Mouse (Mus musculus) gonadal fat pad, adult 2 months (tissue): Measurements from ENCODE around the gene Atg9b. TPM values are rescaled to one million over a fixed set of nuclear protein-coding genes. Genes with fewer than 3 reads are reported as not detected.

ENCODE experiments used
- DNase-seq: peaks from one replicate; pipeline ENCODE4 v3.0.0-alpha.2; 2012; ENCODE audit warnings: low read depth
- polyA plus RNA-seq: library from polyadenylated mRNA; depleted of rRNA; stranded (reverse); fragments of >200 nt; gene quantifications from 2 replicates; pipeline ENCODE4 v1.2.3, GENCODE M21; 2012; rRNA removed

Atg9b gene
- 1.1 and 1.2 TPM in 2 replicates for polyA plus RNA-seq

GRCm38 (mm10) chr5:24391864-24392263 lies at the start of gene Atg9b:
Gene Atg9b, minus strand, starts transcription at chr5:24392143.
- DNase-seq = no peak

- DNase-seq = no peak
Measured at GRCm38 (mm10) chr5:24441187-24441586, 49.2 kb upstream of the Atg9b start.

GRCm38 (mm10) chr5:24433993-24434392 lies 42.0 kb upstream of the Atg9b start:
- no peak for DNase-seq

- DNase-seq = no peak
Measured at GRCm38 (mm10) chr5:24428596-24428995, 36.7 kb upstream of the Atg9b start.

- DNase-seq = no peak
Measured at GRCm38 (mm10) chr5:24427981-24428402, 36.0 kb upstream of the Atg9b start.

GRCm38 (mm10) chr5:24427285-24427633 lies 35.3 kb upstream of the Atg9b start:
- no peak for DNase-seq

- no peak for DNase-seq
Measured at GRCm38 (mm10) chr5:24426556-24427284, 34.8 kb upstream of the Atg9b start.

GRCm38 (mm10) chr5:24426037-24426432 lies 34.1 kb upstream of the Atg9b start:
- no peak for DNase-seq

- DNase-seq = no peak
Measured at GRCm38 (mm10) chr5:24425421-24426036, 33.6 kb upstream of the Atg9b start.

- no peak for DNase-seq
Measured at GRCm38 (mm10) chr5:24424861-24425411, 33.0 kb upstream of the Atg9b start.

GRCm38 (mm10) chr5:24424004-24424781 lies 32.2 kb upstream of the Atg9b start:
- no peak for DNase-seq

GRCm38 (mm10) chr5:24423129-24424003 lies 31.4 kb upstream of the Atg9b start, which contains the start of the genes Cdk5 and Slc4a2:
Gene Cdk5, minus strand, starts transcription at chr5:24423530.
Gene Slc4a2, plus strand, starts transcription at chr5:24423837.
- peak; percentile 96 for DNase-seq

- no peak for DNase-seq
Measured at GRCm38 (mm10) chr5:24420381-24420780, 28.4 kb upstream of the Atg9b start.

GRCm38 (mm10) chr5:24417587-24417986 lies 25.6 kb upstream of the Atg9b start:
- no peak for DNase-seq

GRCm38 (mm10) chr5:24416222-24416736 lies 24.3 kb upstream of the Atg9b start:
- no peak for DNase-seq

GRCm38 (mm10) chr5:24413938-24414337 lies 22.0 kb upstream of the Atg9b start:
- DNase-seq = no peak

- no peak for DNase-seq
Measured at GRCm38 (mm10) chr5:24413042-24413693, 21.2 kb upstream of the Atg9b start, which contains the start of gene Asic3. Gene Asic3, plus strand, starts transcription at chr5:24413392.

GRCm38 (mm10) chr5:24412063-24412462 lies 20.1 kb upstream of the Atg9b start:
- no peak for DNase-seq

GRCm38 (mm10) chr5:24409466-24409865 lies 17.5 kb upstream of the Atg9b start:
- DNase-seq = no peak

GRCm38 (mm10) chr5:24408651-24409050 lies 16.7 kb upstream of the Atg9b start:
- no peak for DNase-seq
